Mouse (Mus musculus): ENCODE measurements at regions not wholly inside any gene's neighbourhood (a gene's known extent, or its start where the extent isn't known, plus 50 kb on each side); places are given as distances from the start of the nearest gene placed in this dataset.
A peak's percentile ranks its signal among the peaks of the same experiment; 100 is the strongest.

DNA sequence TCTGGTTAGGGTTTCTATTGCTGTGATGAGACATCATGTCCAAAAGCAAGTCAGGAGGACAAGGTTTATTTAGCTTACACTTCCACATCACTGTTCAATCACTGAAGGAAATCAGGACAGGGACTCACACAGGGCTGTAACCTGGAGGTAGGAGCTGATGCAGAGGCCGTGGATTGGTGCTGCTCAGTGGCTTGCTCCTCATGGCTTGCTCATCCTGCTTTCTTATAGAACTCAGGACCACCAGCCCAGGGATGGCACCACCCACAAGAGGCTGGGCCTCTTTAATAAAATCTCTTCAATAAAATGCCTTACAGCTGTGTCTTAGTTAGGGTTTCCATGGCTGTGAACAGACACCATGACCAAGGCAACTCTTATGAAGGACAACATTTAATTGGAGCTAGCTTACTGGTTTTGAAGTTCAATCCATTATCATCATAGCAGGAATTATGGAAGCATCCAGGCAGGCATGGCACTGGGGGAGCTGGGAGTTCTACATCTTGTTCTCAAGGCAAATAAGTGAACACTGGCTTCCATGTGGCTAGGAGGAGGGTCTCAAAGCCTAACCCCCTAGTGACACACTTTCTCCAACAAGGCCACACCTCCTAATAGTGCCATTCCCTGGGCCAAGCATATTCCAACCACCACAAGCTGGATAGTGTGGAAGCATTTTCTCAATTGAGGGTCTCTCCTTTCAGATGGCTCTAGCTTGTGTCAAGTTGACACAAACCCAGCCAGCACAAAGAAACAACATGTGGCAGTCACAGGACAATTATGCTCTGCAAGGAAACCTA is 96.4 kb upstream of the Cpm start:
- WGBS: 96% methylated on average over 1 of the region's 1 CpGs
- ATAC-seq (ENCODE audit: low FRiP score, low TSS enrichment) (no peak), DNase-seq (ENCODE audit: low spot score) (no peak)
- no peaks in the 10 kb centered on the region for H3K9me3 ChIP-seq (ENCODE audit: control insufficient read depth, low read length)
- no peak overlapping the region for H3K4me3 ChIP-seq (ENCODE audit: low read depth, low read length)
- no peaks in the 10 kb centered on the region for H3K4me1 ChIP-seq (replicated peaks; ENCODE audit: control insufficient read depth, insufficient read depth)
- H3K36me3 ChIP-seq (ENCODE audit: control insufficient read depth, insufficient read depth, low read length): no peaks in the 10 kb centered on the region
- no peak overlapping the region for H3K27ac ChIP-seq (replicated peaks)
- no peak overlapping the region for H3K4me2 ChIP-seq (replicated peaks; ENCODE audit: low read depth)
- H3K9ac ChIP-seq (ENCODE audit: low read length): no peak overlapping the region
- TF ChIP-seq EP300 (optimal IDR thresholded peaks at IDR 0.05) (no peak), CTCF (IDR thresholded peaks at IDR 0.05; ENCODE audit: low read depth) (no peak)
- no peaks in the 10 kb centered on the region for H3K27me3 ChIP-seq (ENCODE audit: control insufficient read depth, insufficient read depth, low read length)

DNA sequence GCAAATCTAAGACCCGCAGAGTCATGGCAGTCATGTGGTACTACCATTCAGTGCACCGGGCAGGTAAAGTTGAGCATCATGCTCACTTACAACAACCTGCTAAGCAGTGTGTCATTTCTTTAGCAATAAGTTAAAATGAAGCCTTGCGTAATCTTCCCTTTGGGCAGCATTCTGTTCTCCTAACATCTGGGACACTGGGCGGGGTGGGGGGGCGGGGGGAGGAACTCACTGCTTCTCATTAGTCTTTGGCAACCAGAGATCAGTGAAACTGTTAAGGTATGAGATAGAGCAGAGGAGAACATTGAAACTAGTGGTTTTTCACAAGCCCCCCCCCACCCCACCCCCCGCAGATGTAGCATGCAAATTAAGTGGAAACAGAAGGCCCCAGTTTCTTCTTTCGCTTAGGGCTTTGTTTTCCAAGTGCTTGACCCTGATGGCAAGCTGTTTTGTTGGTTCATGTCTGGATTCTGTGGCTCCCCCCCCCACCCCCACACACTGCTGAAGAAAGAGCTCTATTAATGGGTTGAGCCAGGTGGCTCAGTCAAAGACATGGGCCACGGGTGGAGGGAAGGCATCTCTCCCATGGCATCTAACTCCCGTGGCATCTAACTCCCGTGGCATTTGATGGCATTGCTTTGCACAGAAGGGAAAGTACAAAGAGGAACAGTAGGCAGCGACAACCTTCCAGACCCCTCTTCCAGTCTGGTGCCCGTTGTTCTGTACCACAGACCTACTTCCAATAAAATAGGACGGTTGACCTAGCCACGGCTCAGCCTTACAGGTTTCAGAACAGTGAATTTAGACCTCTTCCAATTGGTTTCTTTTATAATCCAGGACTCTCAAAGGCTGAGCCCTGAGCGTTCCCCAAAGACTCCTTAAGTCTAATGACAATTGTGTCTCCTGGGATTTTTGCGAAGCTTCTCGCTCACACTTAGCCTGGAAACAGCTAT is 97.2 kb upstream of the Cpm start:
- DNase-seq (ENCODE audit: low spot score) (no peak), ATAC-seq (ENCODE audit: low FRiP score, low TSS enrichment) (no peak)
- no peaks in the 10 kb centered on the region for H3K4me1 ChIP-seq (replicated peaks; ENCODE audit: control insufficient read depth, insufficient read depth)
- H3K4me2 ChIP-seq (replicated peaks; ENCODE audit: low read depth): no peak overlapping the region
- H3K36me3 ChIP-seq (ENCODE audit: control insufficient read depth, insufficient read depth, low read length): no peaks in the 10 kb centered on the region
- H3K9me3 ChIP-seq (ENCODE audit: control insufficient read depth, low read length): no peaks in the 10 kb centered on the region
- H3K27me3 ChIP-seq (ENCODE audit: control insufficient read depth, insufficient read depth, low read length): no peaks in the 10 kb centered on the region
- TF ChIP-seq EP300 (optimal IDR thresholded peaks at IDR 0.05): no peak
- no peak for TF ChIP-seq CTCF (IDR thresholded peaks at IDR 0.05; ENCODE audit: low read depth)
- H3K9ac ChIP-seq (ENCODE audit: low read length): no peak overlapping the region
- H3K4me3 ChIP-seq (ENCODE audit: low read depth, low read length): no peak overlapping the region
- 87% methylated on average over 17 of the region's 17 CpGs for WGBS
- no peak overlapping the region for H3K27ac ChIP-seq (replicated peaks)

DNA sequence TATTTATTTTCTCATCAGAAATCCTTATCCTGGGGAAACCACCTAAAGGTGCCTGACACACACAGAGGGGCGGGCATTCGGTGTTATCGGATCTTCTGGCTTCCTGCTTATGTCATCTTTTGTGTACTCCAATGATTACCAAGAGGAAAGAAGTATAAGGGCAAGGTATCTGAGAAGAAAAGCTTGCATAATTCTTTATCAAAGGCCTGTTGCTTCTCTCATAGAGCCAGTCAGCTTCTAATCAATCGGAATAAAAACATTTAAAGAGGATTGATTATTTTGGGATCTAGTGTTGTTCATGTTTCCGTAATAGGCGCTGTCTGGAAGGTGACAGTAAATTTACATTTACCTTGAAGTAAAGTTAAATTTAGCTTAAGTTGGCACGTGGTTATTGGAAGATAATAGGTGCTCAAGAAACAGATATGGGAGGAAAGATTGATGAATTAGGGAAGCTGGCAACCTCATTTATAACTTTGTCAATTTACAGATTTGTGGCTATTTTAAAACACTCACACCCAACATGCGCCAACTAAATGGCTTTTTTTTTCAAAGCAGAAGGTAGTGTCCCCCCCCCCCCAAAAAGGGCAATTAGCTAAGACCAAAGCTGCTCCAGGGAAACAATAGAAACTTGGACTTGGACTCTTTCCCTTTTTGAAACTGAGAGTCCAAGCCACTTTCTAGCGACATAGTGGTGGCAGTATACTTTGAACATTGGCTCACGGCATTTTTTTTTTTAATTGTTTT is 98.3 kb upstream of the Cpm start:
- DNase-seq (ENCODE audit: low spot score): peak; percentile 38
- no peak overlapping the region for H3K4me3 ChIP-seq (ENCODE audit: low read depth, low read length)
- no peak overlapping the region for H3K27ac ChIP-seq (replicated peaks)
- ATAC-seq (ENCODE audit: low FRiP score, low TSS enrichment): peak; percentile 74; the same call in 1 of the 2 replicates
- 73% methylated on average over 10 of the region's 10 CpGs for WGBS
- H3K27me3 ChIP-seq (ENCODE audit: control insufficient read depth, insufficient read depth, low read length): no peaks in the 10 kb centered on the region
- no peaks in the 10 kb centered on the region for H3K9me3 ChIP-seq (ENCODE audit: control insufficient read depth, low read length)
- H3K36me3 ChIP-seq (ENCODE audit: control insufficient read depth, insufficient read depth, low read length): no peaks in the 10 kb centered on the region
- no peak for TF ChIP-seq CTCF (IDR thresholded peaks at IDR 0.05; ENCODE audit: low read depth)
- TF ChIP-seq EP300 (optimal IDR thresholded peaks at IDR 0.05): no peak
- no peak overlapping the region for H3K9ac ChIP-seq (ENCODE audit: low read length)
- H3K4me2 ChIP-seq (replicated peaks; ENCODE audit: low read depth): no peak overlapping the region
- H3K4me1 ChIP-seq (replicated peaks; ENCODE audit: control insufficient read depth, insufficient read depth): no peaks in the 10 kb centered on the region

DNA sequence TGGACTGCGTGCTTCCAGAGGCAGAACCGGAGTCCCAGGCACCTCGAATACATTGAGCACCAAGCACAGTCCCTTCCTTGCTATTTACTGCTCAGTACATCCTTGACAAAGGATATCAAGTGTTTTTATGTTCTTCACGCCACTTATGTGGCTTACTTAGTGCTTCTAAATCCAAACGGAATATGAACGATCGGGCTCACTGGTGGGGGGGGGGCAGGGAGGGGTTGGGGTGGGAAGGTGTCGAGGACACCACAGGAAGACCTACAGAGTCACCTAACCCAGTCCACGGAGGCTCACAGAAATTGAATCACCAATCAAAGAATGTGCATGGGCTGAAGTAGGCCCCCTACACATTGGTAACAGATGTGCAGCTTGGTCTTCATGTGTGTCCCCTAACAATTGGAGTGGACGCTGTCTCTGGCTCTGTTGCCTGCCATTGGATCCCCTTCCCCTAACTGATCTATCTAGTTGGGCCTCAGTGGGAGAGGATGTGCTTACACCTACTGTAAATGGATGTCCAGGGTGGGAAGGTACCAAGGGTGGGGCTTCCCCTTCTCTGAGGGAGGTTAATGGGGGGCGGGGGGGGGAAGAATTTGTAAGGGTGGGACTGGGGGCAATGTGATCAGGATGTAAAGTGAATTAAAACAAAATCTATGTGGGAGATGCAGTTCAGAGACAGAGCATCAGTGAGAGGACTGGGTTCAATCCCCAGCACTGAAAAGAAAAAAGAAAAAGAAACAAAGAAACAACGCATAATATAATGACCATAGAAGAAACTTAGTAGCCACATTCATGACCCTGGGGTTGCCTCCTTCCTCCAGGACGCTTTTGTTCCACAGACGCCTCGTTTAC is 99.1 kb upstream of the Cpm start:
- Histone ChIP-seq H3K9ac (ENCODE audit: low read length) (no peak overlapping the region), H3K36me3 (ENCODE audit: control insufficient read depth, insufficient read depth, low read length) (no peaks in the 10 kb centered on the region), H3K27ac (replicated peaks) (no peak overlapping the region), H3K4me1 (replicated peaks; ENCODE audit: control insufficient read depth, insufficient read depth) (no peaks in the 10 kb centered on the region), H3K27me3 (ENCODE audit: control insufficient read depth, insufficient read depth, low read length) (no peaks in the 10 kb centered on the region), H3K4me3 (ENCODE audit: low read depth, low read length) (no peak overlapping the region), H3K9me3 (ENCODE audit: control insufficient read depth, low read length) (no peaks in the 10 kb centered on the region), H3K4me2 (replicated peaks; ENCODE audit: low read depth) (no peak overlapping the region)
- DNase-seq (ENCODE audit: low spot score) (no peak), ATAC-seq (ENCODE audit: low FRiP score, low TSS enrichment) (no peak)
- TF ChIP-seq CTCF (IDR thresholded peaks at IDR 0.05; ENCODE audit: low read depth): no peak
- no peak for TF ChIP-seq EP300 (optimal IDR thresholded peaks at IDR 0.05)
- 69% methylated on average over 15 of the region's 15 CpGs for WGBS
